Mouse (Mus musculus): ENCODE data around the gene Tm9sf4.

Tm9sf4 gene

DNA sequence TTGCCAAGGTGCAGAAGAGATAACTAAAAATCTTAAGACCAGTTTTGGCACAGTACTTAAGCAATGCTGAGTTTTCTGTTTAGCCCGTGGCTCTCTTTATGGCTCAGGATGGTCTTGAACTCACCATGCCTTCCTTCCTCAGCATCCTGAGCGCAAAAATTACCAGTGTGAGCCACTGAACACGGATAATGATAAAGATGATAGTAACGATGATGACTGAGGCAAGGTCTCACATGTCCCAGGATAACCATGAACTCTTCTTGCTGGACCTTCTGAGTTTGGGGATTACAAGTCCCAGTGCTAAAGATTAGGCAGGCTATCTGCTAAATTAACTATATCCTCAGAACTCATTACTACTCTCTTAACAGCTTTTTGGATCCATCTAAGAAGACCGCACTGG is 970 bp upstream of the Tm9sf4 start:
- DNase-seq (ENCODE audit: low spot score) = no peak

DNA sequence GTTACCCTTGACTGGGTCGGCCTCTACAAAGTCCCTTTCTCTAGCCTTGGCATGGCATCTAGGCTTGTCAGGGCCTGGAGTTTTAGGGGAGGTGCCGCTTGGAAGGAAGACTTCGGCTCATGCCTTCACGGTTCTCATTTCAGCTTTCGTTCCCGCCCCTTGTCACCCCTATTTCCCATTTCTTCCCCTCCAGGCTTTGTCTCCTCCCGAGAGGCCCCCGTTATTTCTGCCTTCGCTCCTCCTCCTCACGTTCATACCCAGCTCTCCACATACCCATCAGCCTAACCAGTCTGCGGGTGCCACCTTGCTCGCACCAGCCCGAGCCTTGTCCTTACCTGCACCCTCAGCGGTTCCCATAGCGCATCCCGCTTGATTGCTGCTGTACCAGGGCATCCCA is 579 bp downstream of the Tm9sf4 start:
- DNase-seq (ENCODE audit: low spot score) = no peak

GRCm38 (mm10) chr2:153167136-153167535 is 6.0 kb downstream of the Tm9sf4 start:
- DNase-seq (ENCODE audit: low spot score) = no peak

DNA sequence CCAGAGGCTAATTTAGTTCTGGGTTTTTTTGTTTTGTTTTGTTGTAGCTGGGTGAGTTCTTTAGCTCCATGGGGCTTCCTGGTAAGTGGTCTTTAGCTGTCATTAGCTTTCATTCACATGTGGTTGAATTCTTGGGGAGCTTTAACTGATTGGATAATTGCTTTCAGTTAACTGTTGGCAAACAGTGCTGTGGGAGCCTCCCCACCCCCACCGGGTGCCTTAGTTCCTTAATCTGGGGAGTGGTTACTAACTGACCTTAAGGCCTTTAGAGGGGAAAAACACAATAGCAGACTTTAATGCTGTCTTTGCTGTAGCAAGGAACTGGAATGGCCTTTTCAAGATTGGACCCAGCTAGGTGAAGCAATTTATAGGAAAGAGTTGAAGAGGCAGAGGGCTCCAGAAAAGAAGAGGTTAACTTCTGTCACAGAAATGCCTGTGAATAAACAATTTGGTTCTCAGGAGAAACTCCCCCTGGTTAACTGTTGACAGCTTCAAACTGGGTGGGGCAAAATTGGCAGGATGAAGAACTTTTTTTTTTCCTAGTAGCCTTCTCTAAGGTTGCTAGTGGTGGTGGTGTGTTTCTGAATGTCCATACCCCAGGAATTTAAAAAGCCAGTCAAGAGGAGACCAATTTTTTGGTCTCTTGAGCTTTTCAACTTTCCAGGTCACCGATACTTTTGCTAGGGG is 7.2 kb downstream of the Tm9sf4 start:
- no peak for DNase-seq (ENCODE audit: low spot score)

GRCm38 (mm10) chr2:153170490-153171224 is 9.6 kb downstream of the Tm9sf4 start:
- DNase-seq (ENCODE audit: low spot score) = no peak

DNA sequence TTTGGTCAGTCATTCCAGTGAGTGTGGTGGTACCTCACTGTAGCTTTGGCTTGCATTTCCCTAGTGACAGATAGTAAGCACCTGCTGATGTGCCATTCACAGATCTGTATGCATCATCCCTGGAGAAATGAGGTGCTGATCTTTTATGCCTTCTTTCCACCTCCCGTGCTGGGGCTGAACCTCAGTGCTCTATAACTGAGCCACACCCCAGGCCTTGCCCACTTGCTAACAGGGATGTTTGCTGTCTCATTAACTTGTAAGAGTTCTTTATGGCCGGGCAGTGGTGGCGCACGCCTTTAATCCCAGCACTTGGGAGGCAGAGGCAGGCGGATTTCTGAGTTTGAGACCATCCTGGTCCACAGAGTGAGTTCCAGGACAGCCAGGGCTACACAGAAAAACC is 10.9 kb downstream of the Tm9sf4 start:
- DNase-seq (ENCODE audit: low spot score) = no peak

GRCm38 (mm10) chr2:153175995-153176570 is 15.0 kb downstream of the Tm9sf4 start:
- DNase-seq (ENCODE audit: low spot score) = no peak

DNA sequence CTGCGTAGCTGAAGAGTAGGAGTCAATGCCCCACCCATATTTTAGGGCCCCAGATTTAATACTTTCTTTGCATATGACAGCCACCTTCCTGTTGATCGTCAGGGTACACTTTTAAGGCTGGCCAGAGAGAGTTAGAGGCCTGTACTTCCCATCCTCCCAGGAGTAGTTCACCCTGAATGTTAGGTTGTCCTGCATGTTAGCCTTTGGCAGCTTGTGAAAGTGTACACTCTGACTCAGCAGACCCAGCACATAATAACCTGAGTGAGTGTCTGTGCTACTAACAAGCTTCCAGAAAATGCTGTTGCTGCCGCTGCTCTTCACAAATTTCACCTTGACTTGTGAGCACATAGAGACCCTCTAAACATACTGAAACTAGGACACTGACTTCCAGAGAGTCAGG is 16.1 kb downstream of the Tm9sf4 start:
- no peak for DNase-seq (ENCODE audit: low spot score)

- no peak for DNase-seq (ENCODE audit: low spot score)
Observed at GRCm38 (mm10) chr2:153179126-153179860, 18.2 kb downstream of the Tm9sf4 start.

DNA sequence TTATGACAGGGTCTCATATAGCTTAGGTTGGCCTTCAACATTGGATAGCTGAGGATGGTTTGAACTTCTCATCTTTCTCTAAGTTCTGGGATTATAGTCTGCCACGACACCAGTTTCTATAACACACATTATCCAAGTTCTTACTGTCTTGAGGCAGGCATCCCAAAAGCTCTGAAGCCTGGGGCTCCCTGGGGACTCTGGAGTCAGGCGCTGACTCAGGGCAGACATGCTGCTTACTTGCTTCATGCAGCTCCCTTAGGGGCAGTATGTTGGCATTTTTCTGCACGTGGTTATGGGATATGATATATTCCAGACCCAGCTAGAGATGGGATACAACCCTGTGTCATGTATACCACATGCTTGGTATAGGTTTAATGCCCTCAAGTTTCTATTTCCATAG is 18.9 kb downstream of the Tm9sf4 start:
- DNase-seq (ENCODE audit: low spot score) = no peak

DNA sequence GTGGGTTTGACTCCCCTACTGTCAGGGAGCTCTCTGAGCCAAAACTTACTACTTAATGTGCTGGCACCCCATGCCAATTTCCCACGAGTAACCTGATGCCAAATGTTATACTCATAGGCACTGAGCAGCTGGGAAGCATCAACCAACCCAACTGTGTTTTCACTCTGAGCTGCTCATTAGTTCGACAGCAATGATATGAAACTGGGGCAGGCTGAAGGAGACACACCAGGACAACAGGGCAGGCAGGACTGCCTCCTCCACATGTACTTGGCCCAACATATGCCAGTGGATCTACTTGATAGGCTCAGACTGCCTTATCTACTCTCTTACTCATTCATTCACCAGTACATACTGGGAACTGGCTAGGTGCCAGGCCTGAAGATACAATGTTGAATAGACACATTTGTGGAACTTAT is 25.1 kb downstream of the Tm9sf4 start:
- no peak for DNase-seq (ENCODE audit: low spot score)

GRCm38 (mm10) chr2:153187848-153188247 is 26.7 kb downstream of the Tm9sf4 start:
- no peak for DNase-seq (ENCODE audit: low spot score)

GRCm38 (mm10) chr2:153191242-153191641 is 30.1 kb downstream of the Tm9sf4 start:
- no peak for DNase-seq (ENCODE audit: low spot score)

GRCm38 (mm10) chr2:153194255-153194654 is 33.2 kb downstream of the Tm9sf4 start:
- DNase-seq (ENCODE audit: low spot score) = no peak

DNA sequence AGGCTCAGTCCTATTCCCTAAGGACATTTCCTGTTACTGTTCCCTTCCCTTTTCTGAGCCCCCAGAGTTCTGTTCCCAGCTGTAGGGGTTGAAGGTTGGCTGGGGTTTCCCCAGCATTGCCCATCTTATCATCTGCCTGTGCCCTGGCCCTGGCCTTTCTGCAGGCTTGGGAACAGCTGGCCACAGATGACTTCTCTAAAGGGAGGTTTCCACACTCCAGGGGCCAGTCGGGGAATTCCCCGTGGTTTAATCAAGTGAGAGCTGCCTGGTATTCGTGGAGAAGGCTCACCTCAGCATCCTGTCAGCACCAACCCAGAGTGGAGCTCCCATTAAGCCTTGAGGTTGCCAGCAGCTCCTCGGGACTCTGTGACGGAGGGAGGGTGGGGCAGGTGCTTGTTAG is 37.4 kb downstream of the Tm9sf4 start:
- no peak for DNase-seq (ENCODE audit: low spot score)

- DNase-seq (ENCODE audit: low spot score) = no peak
Observed at GRCm38 (mm10) chr2:153199114-153199513, 38.0 kb downstream of the Tm9sf4 start.

- no peak for DNase-seq (ENCODE audit: low spot score)
Observed at GRCm38 (mm10) chr2:153202766-153203165, 41.7 kb downstream of the Tm9sf4 start.

DNA sequence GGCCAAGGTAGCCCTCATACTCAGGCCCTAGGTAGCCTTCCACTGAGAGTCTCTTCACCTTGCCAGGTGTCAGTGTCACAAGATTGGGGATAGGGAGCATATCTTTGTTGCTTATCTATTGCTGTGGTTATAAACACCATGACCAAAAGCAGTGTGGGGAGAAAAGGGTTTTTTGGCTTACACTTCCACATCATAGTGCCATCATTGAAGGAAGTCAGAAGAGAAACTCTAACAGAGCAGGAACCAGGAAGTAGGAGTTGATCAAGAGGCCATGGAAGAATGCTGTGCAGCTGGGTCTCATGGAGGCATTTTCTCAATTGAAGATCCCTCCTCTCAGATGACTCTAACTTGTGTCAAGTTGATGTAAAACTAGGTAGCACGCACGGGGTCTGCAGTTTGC is 47.0 kb downstream of the Tm9sf4 start:
- no peak for DNase-seq (ENCODE audit: low spot score)

DNA sequence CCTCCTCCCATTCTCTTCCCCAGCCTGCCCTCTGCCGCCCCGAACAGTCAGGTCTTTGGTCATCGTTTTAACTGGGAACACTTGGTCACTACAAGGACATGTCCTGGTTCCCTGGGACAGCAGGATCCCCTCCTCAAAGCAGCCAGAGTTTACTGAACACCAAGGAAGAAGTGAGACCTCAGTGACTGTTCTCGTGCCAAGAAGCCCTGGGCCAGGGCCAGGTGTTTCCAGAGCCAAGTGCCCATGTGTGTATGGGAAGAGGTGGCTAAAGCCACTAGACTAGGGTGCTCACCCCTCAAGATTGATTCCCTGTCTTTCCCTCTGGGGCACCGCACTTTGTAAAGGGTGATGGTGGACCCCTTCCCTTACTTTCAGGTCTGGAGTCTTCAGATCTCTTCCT is 48.2 kb downstream of the Tm9sf4 start:
- no peak for DNase-seq (ENCODE audit: low spot score)

DNA sequence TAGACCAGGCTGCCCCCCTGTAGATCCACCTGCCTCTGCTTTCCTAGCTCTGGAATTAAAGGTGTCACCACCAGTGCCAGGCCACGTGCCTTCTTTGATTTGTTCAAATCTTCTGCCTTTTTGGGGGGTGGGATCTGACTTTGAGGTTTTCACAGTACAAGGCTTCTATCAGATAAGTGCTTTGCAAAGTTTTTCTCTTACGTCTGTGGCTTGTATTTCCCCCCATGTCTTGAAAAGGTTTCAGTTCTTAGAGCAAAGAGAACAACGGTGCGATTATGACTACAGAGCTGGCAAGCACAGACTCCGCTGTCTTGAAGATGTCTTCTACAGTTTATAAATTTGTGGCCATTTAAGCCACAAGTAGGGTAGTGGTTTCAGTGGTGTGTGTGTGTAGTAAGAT is 50.3 kb downstream of the Tm9sf4 start:
- DNase-seq (ENCODE audit: low spot score) = no peak

DNA sequence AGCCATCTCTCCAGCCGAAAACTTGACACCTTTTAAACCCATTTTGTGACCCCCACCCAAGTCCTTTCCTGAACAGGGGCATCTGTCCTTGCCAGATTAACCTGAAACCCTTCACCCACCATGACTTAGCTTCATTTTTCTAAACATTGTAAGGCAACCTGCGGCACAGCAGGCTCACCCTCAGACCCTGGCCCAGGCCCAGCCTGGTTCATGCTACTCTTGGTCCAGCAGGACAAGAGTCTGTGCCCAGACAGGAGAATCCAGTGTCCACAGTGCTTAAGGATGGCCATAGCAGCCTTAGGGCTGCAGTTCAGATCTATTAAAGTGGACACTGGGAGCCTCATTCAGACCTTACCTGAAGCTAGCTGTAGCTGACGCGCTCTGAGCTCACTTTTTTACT is 52.2 kb downstream of the Tm9sf4 start:
- no peak for DNase-seq (ENCODE audit: low spot score)

DNA sequence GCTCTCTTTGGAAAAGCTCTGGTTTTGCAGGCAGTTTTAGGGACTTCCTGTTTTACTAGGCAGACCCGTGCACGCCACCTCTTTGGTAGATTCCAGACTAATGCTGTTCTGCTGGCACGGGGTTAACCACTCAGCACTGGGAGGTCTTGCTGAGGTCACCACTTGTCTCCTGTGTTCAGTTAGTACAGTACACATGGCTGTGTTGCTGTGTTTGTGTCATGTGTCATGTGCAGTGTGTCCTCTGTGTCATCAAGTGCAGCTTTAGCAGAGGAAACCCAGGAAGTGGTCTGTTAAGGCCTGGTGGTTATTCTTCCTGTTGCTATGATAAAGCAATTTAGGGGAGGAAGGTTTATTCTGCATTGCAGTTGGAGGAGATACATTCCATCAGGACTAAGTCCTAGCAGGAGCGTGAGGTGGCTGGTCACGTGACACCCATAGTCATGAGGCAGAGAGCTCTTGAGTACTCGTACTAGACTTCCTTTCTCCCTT is 53.7 kb downstream of the Tm9sf4 start:
- no peak for DNase-seq (ENCODE audit: low spot score)

DNA sequence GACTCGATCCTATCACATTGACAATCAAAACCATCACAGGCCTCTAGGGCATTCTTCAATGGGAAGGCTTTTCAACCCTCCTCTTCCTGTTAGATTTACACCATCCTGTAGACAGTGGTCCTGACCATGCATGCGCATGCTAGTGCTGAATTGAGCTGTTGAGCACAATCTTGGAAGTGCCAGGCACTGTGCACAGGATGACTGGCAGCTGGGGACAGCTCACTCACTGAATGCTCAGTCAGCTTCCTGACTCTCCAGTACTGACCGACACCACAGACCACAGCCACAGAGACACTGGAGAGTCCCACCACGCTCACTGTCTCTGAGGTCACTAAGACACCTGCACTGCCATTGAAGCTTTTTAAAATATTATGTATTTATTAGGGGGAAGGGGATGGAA is 54.3 kb downstream of the Tm9sf4 start:
- no peak for DNase-seq (ENCODE audit: low spot score)

All from ovary, postnatal 14 days (tissue).